In the genomic region with DNA sequence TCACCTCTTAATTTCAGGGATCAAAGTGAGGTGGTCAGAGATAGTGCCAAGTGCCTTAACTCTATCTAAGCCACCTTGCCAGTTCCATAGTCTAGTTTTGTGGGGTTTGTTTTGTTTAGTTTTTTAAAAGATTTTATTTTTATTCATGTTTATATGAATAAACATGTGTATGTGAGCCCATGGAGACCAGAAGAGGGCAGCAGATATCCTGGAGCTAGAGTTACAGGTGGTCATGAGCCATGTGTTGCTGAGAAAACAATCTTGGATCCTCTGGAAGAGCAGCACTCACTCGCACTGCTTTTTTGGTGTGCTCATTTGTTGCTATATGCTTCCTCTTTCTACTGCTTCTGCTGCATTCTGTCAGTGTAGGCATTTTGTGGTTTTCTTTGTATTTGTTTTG, we compare ENCODE assay signal across 16 mouse cellular contexts.
A peak's percentile ranks its signal among the peaks of the same experiment; 100 is the strongest.
DNase-seq lines count a peak whose midpoint lies in the region; ATAC-seq and TF ChIP-seq lines count a peak whose summit lies in the region.
"Had no signal": no experiment of that assay in that cellular context is flagged by ENCODE, and none has a peak within 500 bp of the region (broad histone marks: within the 10 kb centered on the region; RNA-seq: fewer than 3 reads in every experiment).

No protein-coding gene starts in this region.

- 52% methylated on average over 1 of the region's 1 CpGs for WGBS in kidney, postnatal 0 days
- WGBS in midbrain, embryonic 14.5 days, result 82% methylated on average over 1 of the region's 1 CpGs
- 63% methylated on average over 1 of the region's 1 CpGs for WGBS in midbrain, embryonic 11.5 days

- H3K9ac ChIP-seq in kidney, postnatal 0 days (ENCODE audit: low read depth, low read length), result no peak overlapping the region
- H3K9ac ChIP-seq in midbrain, embryonic 14.5 days (replicated peaks; ENCODE audit: low read length), result no peak overlapping the region
- no peak overlapping the region for H3K9ac ChIP-seq in midbrain, embryonic 11.5 days (ENCODE audit: low read length)
- H3K9ac ChIP-seq: hindbrain, embryonic 14.5 days; lung, embryonic 15.5 days; neural tube, embryonic 15.5 days had no signal

- 0 out of 2 replicates have a peak, but pooled peaks cover 2% of the 10 kb centered on the region for H3K36me3 ChIP-seq in kidney, postnatal 0 days (ENCODE audit: insufficient read depth, low read length)
- H3K36me3 ChIP-seq in midbrain, embryonic 14.5 days (ENCODE audit: control insufficient read depth, insufficient read depth, low read length), result peaks cover 10% of the 10 kb centered on the region
- no peaks in the 10 kb centered on the region; the same call in 1 of the 2 replicates for H3K36me3 ChIP-seq in midbrain, embryonic 11.5 days (ENCODE audit: control insufficient read depth, insufficient read depth, low read length)

- no peak overlapping the region for H3K27ac ChIP-seq in kidney, postnatal 0 days
- H3K27ac ChIP-seq in midbrain, embryonic 14.5 days (replicated peaks; ENCODE audit: low read depth, low read length), result no peak overlapping the region
- H3K27ac ChIP-seq in midbrain, embryonic 11.5 days (ENCODE audit: low read depth, low read length), result no peak overlapping the region
- H3K27ac ChIP-seq: forebrain, embryonic 10.5 days; hindbrain, embryonic 14.5 days; limb, embryonic 10.5 days; lung, embryonic 15.5 days; neural tube, embryonic 15.5 days had no signal

- no peak overlapping the region for H3K4me2 ChIP-seq in kidney, postnatal 0 days (ENCODE audit: low read length)
- no peak overlapping the region for H3K4me2 ChIP-seq in midbrain, embryonic 14.5 days (ENCODE audit: low read length)
- no peak overlapping the region for H3K4me2 ChIP-seq in midbrain, embryonic 11.5 days
- H3K4me2 ChIP-seq: hindbrain, embryonic 14.5 days; lung, embryonic 15.5 days; neural tube, embryonic 15.5 days had no signal

- no peak overlapping the region for H3K4me3 ChIP-seq in kidney, postnatal 0 days (replicated peaks; ENCODE audit: low read depth, low read length)
- H3K4me3 ChIP-seq in midbrain, embryonic 14.5 days (replicated peaks; ENCODE audit: low read depth, low read length), result no peak overlapping the region
- no peak overlapping the region for H3K4me3 ChIP-seq in midbrain, embryonic 11.5 days (ENCODE audit: low read depth, low read length)
- H3K4me3 ChIP-seq: forebrain, embryonic 10.5 days; limb, embryonic 10.5 days; lung, embryonic 15.5 days; neural tube, embryonic 15.5 days had no signal

- no peaks in the 10 kb centered on the region for H3K9me3 ChIP-seq in kidney, postnatal 0 days (replicated peaks; ENCODE audit: low read length)
- H3K9me3 ChIP-seq in midbrain, embryonic 14.5 days (ENCODE audit: control insufficient read depth, low read length), result no peaks in the 10 kb centered on the region
- no peaks in the 10 kb centered on the region for H3K9me3 ChIP-seq in midbrain, embryonic 11.5 days (ENCODE audit: control insufficient read depth, low read length)
- H3K9me3 ChIP-seq: forebrain, embryonic 10.5 days; limb, embryonic 10.5 days; lung, embryonic 15.5 days; neural tube, embryonic 15.5 days had no signal

- DNase-seq in cerebellum, postnatal 10 days, result peak; percentile 16 to 39
- DNase-seq in cerebellum, adult 11 months, result no peak
- peak; percentile 23 for DNase-seq in kidney, postnatal 0 days (ENCODE audit: low spot score)
- DNase-seq in kidney, adult 9 months, result no peak
- peak; percentile 27 for DNase-seq in midbrain, embryonic 14.5 days
- DNase-seq in midbrain, embryonic 11.5 days (ENCODE audit: low spot score, missing footprints), result no peak
- no peak for DNase-seq in thymus, postnatal 25 days
- DNase-seq: gastrocnemius, postnatal 14 days; thymus, postnatal 4 days had no signal

- no peaks in the 10 kb centered on the region for H3K4me1 ChIP-seq in kidney, postnatal 0 days (replicated peaks; ENCODE audit: insufficient read depth, low read length)
- H3K4me1 ChIP-seq in midbrain, embryonic 14.5 days (ENCODE audit: control insufficient read depth, insufficient read depth, low read length), result no peaks in the 10 kb centered on the region
- H3K4me1 ChIP-seq in midbrain, embryonic 11.5 days (ENCODE audit: control insufficient read depth, insufficient read depth, low read length), result no peaks in the 10 kb centered on the region
- H3K4me1 ChIP-seq: forebrain, embryonic 10.5 days; limb, embryonic 10.5 days; lung, embryonic 15.5 days; neural tube, embryonic 15.5 days had no signal

- H3K27me3 ChIP-seq in kidney, postnatal 0 days (ENCODE audit: insufficient read depth, low read length), result no peaks in the 10 kb centered on the region
- H3K27me3 ChIP-seq in midbrain, embryonic 14.5 days (ENCODE audit: control insufficient read depth, insufficient read depth, low read length), result no peaks in the 10 kb centered on the region
- no peaks in the 10 kb centered on the region for H3K27me3 ChIP-seq in midbrain, embryonic 11.5 days (ENCODE audit: control insufficient read depth, insufficient read depth, low read length)
- H3K27me3 ChIP-seq: lung, embryonic 15.5 days; neural tube, embryonic 15.5 days had no signal

- peak; percentile 57 for TF ChIP-seq CTCF in kidney, postnatal 0 days (IDR thresholded peaks at IDR 0.05; ENCODE audit: low read depth)

- no peak for ATAC-seq in kidney, postnatal 0 days (replicated peaks; ENCODE audit: low FRiP score, low read depth)
- no peak for ATAC-seq in midbrain, embryonic 14.5 days (ENCODE audit: low FRiP score, low TSS enrichment)
- ATAC-seq in midbrain, embryonic 11.5 days (ENCODE audit: low FRiP score), result no peak
- ATAC-seq in megakaryocyte progenitor cell, adult 5-6 weeks (replicated peaks; ENCODE audit: poor library complexity), result peak; percentile 42; the same call in 1 of the 2 replicates
- ATAC-seq: midbrain, embryonic 16.5 days had no signal

Comparison
In these comparisons a context has a peak if more than half of its experiments do, and no peak if none do; other contexts are left out.
1. DNase-seq: peak in cerebellum, postnatal 10 days (2 of 2), kidney, postnatal 0 days (single experiment) and midbrain, embryonic 14.5 days (single experiment); none in cerebellum, adult 11 months (single experiment), kidney, adult 9 months (single experiment), midbrain, embryonic 11.5 days (single experiment) and thymus, postnatal 25 days (single experiment).